Mouse (Mus musculus) myocyte (in vitro differentiated cells): ENCODE measurements around the gene Spin1.

ENCODE experiments used
- CEBPB ChIP-seq: IDR thresholded peaks from 2 replicates; pipeline ENCODE4 v1.6.1; 2011; ENCODE audit warnings: mild to moderate bottlenecking, moderate library complexity; ENCODE audit not compliant: poor library complexity, insufficient read depth, severe bottlenecking
- E2F4 ChIP-seq: IDR thresholded peaks from one replicate; pipeline ENCODE4 v1.6.1; 2011; ENCODE audit warnings: mild to moderate bottlenecking, control low read depth, moderate library complexity; ENCODE audit not compliant: insufficient read depth
- MAX ChIP-seq: IDR thresholded peaks from one replicate; pipeline ENCODE4 v1.6.1; 2011; ENCODE audit warnings: low read depth, mild to moderate bottlenecking, control low read depth
- MYOD1 ChIP-seq, 3 experiments: IDR thresholded peaks; one replicate each; pipeline ENCODE4 v1.6.1; 2011; ENCODE audit warnings: control low read depth in 2 of 3, low read depth in 2 of 3, mild to moderate bottlenecking in 2 of 3, moderate library complexity in 1 of 3; ENCODE audit not compliant: insufficient read length in 2 of 3, control insufficient read depth in 1 of 3
- POLR2A ChIP-seq: IDR thresholded peaks from one replicate; pipeline ENCODE4 v1.6.1; 2011; ENCODE audit warnings: low read depth, mild to moderate bottlenecking, control low read depth, moderate library complexity; ENCODE audit not compliant: insufficient read length
- REST ChIP-seq: IDR thresholded peaks from one replicate; pipeline ENCODE4 v1.6.1; 2011; ENCODE audit warnings: mild to moderate bottlenecking, control low read depth, moderate library complexity; ENCODE audit not compliant: insufficient read depth, insufficient read length
- SRF ChIP-seq: IDR thresholded peaks from one replicate; pipeline ENCODE4 v1.6.1; 2011; ENCODE audit warnings: low read depth; ENCODE audit not compliant: control insufficient read depth, insufficient read length
- TCF12 ChIP-seq: IDR thresholded peaks from one replicate; pipeline ENCODE4 v1.6.1; 2011; ENCODE audit warnings: mild to moderate bottlenecking, control low read depth; ENCODE audit not compliant: poor library complexity, insufficient read depth, severe bottlenecking
- USF1 ChIP-seq: IDR thresholded peaks from one replicate; pipeline ENCODE4 v1.6.1; 2011; ENCODE audit warnings: low read depth, mild to moderate bottlenecking, control low read depth, moderate library complexity

GRCm38 (mm10) chr13:51128417-51128816 lies 27.7 kb downstream of the Spin1 start:
- TF ChIP-seq CEBPB: no peak
- TF ChIP-seq TCF12: no peak
- no peak for TF ChIP-seq POLR2A
- no peak for TF ChIP-seq MAX
- no peak for TF ChIP-seq E2F4
- no peak for TF ChIP-seq USF1
- no peak for TF ChIP-seq MYOD1 (IDR thresholded peaks at IDR 0.05; ENCODE audit: control insufficient read depth in 1 of 3, insufficient read length in 2 of 3, low read depth in 2 of 3)
- no peak for TF ChIP-seq SRF
- TF ChIP-seq REST: no peak
